Mouse (Mus musculus) adrenal gland, adult (tissue): ENCODE data around the gene Ccna2.

ENCODE experiments used
- DNase-seq, 2 experiments: peaks; one replicate each; pipeline ENCODE4 v3.0.0; 2022 to 2023; ENCODE audit warnings: low spot score in 1 of 2; ENCODE audit not compliant: inconsistent age in 2 of 2

Ccna2 gene

DNA sequence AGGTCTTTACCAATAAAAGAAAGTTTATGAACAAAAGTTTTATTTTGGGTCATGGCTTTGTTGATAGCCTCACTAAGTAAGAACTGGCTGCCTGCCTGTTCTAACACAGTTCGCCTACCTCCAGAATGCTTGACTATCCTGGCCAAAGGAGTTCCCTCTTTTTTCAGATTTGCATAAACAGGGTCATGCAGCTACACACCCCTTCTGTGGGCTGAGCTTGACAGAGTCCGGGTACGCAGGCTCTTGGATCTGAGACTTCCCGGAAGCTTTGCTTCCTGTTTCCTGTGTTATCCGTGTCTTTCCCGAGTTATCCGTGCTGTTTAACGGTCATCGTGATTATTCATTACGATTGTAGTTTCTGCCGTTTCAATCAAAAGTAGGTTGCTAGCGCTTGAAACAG is 35.9 kb downstream of the Ccna2 start:
- DNase-seq = no peak

DNA sequence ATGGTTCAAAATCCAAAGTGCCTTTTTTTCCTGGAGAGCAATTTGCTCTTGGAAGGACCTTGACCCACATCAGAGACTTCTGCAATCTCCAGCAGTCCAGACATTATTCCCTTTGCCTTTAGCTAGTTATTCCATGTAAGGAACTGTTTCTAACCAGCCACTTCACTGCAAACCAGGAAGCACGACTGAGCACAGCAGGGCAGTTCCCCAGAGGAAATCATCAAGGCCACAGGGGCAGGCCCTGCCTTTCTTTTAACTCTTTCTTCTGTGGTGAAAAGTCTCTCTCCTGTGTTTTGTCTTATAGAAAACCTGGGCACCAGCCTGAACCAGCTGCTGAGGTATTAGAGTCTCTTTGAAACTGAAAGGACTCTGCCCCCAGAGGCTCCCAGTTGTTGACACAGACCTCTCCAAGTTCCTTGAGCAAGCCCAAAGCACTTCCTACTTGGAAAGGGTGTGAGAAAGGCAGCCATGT is 38.7 kb downstream of the Ccna2 start:
- peak in 1 of 2 experiments; percentile 45 for DNase-seq

DNA sequence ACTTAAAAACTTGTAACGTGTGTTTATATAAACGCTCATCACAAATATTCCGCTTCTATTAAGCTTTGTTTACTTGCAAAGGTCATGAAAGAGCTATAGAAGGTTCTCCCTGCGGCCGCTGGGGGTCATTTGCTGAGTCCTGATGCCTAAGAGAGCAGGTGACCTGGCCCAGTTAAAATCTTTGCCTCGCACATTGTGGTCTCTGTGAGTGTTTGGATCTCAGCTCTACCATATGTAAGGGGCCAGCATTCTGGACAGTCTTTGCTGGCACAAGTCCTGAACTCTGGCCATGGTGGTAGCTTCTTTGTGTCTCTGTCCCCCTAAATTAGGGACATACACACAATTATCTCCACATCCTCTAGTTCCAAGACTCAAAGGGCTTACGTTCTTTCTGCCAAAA is 39.2 kb downstream of the Ccna2 start:
- peak in 1 of 2 experiments; percentile 30 for DNase-seq

DNA sequence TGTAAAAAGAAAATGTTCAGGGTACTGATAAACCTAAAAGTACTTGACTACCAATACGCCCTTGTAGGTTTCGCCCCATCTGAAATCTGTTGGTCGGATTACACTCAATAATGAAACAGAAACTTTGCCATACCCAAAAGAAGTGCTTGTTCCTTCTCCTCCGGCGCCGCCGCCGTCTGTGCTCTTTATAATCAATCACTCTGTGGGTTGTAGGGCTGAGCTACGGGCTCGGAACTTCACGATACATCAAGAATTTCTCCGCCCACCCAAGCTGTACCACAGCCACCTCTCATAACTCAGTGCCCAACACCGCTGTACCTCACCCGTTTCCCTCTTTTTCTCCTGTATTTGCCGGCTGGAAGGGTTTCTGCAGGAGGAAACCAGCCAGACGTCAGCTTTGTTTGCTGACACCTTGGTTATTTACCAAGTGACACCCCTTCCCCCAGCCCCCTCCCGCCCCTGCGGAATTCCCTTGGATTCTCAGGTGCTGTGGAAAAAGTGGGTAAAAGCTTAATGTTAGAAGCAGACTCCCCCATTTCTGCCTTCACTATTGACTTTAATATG is 39.9 kb downstream of the Ccna2 start:
- DNase-seq = peak in 1 of 2 experiments; percentile 46

- no peak for DNase-seq
Observed at GRCm38 (mm10) chr3:36531242-36531641, 40.7 kb downstream of the Ccna2 start.

DNA sequence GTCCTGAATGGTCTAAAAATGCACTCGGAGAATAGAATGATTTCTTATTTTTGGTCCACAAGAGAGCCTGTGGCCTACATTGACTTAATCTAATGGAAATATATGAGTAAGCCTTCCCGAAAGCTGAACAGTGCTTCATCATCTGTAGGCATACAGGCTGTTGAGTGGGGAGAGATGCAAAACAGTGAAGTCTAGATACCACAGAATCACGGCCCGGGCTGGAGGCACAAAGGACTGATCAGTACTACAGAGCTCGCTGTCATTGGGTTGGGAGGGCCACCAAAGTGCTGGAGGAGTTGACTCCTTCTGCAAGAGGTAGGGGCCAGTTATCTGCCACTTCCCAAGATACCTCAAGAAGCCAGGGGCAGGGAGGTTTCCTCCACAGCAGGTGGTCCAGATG is 41.2 kb downstream of the Ccna2 start:
- DNase-seq = no peak

GRCm38 (mm10) chr3:36530345-36530744 is 41.6 kb downstream of the Ccna2 start:
- no peak for DNase-seq

GRCm38 (mm10) chr3:36524466-36524865 is 47.5 kb downstream of the Ccna2 start:
- no peak for DNase-seq

DNA sequence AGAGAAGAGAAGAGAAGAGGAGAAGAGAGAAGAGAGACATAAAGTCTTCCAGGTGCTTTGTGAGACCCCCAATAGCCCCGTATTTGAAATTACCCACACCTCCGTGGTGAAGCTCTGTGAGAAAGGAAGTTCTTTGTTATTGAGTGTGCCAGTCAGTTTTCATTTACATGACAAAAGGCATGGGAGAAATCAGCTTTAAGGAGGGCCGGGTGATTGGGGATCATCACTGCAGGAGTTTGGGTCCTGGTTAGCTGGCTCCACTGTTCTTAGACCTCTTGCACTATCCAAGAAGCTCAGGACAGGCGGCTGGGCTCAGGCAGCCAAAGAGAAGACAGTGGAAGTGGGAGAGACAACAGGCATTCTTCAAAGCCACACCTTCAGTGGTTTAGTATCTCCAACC is 49.8 kb downstream of the Ccna2 start:
- DNase-seq = no peak

DNA sequence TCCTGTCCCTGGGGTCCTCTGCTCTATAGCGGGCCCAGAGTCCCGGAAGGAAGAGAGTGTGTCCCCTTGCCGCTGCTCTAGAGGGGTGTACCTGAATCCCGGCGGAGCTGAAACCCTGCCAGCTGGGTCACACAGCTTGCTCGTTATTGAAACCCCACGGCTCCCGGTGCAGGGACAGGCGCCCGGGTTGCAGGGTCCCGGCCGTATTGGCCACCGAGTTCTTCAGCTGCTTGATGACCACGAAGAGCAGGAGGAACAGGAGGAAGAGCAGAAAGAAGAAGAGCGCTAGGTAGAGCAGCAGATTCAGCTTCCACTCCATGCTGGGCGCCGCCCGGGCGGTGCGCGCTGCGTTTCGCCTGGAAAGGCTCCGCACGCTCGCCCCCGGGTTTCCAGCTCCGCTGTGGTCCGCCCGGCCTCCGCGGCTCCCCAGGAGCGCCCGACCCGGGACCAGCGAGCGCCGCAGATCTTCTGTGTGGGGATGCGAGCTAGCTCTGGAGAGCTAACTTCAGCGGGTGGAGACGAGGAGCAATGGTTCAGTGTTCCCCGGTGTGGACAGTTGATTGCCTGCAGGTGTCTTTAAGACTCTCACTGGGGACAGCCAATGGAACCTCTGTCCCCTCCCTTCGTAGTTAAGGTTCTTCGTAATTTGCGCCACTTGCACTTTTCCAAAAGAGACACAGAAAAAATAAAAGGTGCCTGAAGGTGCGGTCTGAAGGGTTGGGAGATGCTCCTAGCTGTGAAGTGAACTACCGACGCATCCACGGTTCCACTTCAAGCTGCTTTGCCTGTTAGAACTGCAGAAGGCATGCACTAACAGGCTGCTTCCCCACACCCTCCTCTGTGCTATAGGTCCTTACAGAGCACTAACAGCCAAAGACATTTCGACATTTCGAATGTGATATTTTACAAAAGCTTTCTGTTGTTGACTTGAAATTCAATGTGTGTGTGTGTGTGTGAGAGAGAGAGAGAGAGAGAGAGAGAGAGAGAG is 50.6 kb downstream of the Ccna2 start, which contains the start of gene Gm11549:
Gm11549 (minus strand) TSS at position 741 of the 988 bp plus-strand sequence.
- peak in 1 of 2 experiments; percentile 59 for DNase-seq

GRCm38 (mm10) chr3:36516196-36516595 is 55.8 kb downstream of the Ccna2 start:
- DNase-seq = no peak
